Mouse (Mus musculus): ENCODE measurements around the gene Cisd3.

DNA sequence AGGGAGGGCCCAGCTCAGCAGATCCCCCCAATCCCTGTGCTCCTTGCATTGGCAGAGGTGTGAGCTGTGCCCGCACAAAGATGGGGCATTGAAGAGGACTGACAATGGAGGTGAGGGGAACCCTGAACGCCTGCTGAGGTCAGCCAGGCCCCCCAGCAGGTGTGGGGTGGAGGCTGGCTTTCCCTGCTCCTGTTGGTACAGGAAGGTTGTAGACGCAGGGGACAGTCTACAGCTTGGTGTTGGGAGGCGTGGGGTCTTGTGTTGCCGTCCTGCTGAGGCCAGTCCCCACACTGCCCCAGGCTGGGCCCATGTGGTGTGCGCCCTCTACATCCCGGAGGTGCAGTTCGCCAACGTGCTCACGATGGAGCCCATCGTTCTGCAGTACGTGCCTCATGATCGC, 20.2 kb upstream of the Cisd3 start:
- TF ChIP-seq POLR2A (IDR thresholded peaks at IDR 0.05; ENCODE audit: insufficient read length, low read depth) (no peak), POLR2AphosphoS2 (IDR thresholded peaks at IDR 0.05; ENCODE audit: insufficient read length, low read depth) (no peak), MAX (IDR thresholded peaks at IDR 0.05; ENCODE audit: low read depth) (no peak), CEBPB (IDR thresholded peaks at IDR 0.05; ENCODE audit: insufficient read depth, poor library complexity, severe bottlenecking) (no peak), MYOG (IDR thresholded peaks at IDR 0.05; ENCODE audit: control insufficient read depth in 1 of 3, insufficient read depth in 1 of 3, insufficient read length in 2 of 3, low read depth in 2 of 3) (no peak), USF1 (IDR thresholded peaks at IDR 0.05; ENCODE audit: low read depth) (no peak), TCF12 (IDR thresholded peaks at IDR 0.05; ENCODE audit: insufficient read depth, poor library complexity, severe bottlenecking) (no peak), E2F4 (IDR thresholded peaks at IDR 0.05; ENCODE audit: insufficient read depth) (no peak), REST (IDR thresholded peaks at IDR 0.05; ENCODE audit: insufficient read depth, insufficient read length) (no peak), MYOD1 (IDR thresholded peaks at IDR 0.05; ENCODE audit: control insufficient read depth in 1 of 3, insufficient read length in 2 of 3, low read depth in 2 of 3) (no peak)
